Mouse (Mus musculus): ENCODE data around the gene Wdr83os.
"Not testable (repeated sequence)": the region's sequence is repeated elsewhere in the genome, so short reads cannot be mapped to it uniquely, and the experiment has no call there.

The Wdr83os gene

GRCm38 (mm10) chr8:85073041-85073612 is 7.4 kb upstream of the Wdr83os start:
- no peak for DNase-seq

- DNase-seq, result no peak
Measured at GRCm38 (mm10) chr8:85074167-85074566, 6.4 kb upstream of the Wdr83os start.

GRCm38 (mm10) chr8:85074617-85075016 is 5.9 kb upstream of the Wdr83os start:
- no peak for DNase-seq

GRCm38 (mm10) chr8:85076001-85076400 is 4.5 kb upstream of the Wdr83os start:
- no peak for DNase-seq

- peak; percentile 75 for DNase-seq
Measured at GRCm38 (mm10) chr8:85076993-85077392, 3.5 kb upstream of the Wdr83os start.

GRCm38 (mm10) chr8:85080214-85080531 is 367 bp upstream of the Wdr83os start:
- DNase-seq, result no peak

- no peak for DNase-seq
Measured at GRCm38 (mm10) chr8:85081216-85081555, 646 bp downstream of the Wdr83os start, which contains the start of gene Wdr83. Gene Wdr83 (minus strand): TSS chr8:85081306.

GRCm38 (mm10) chr8:85082169-85082568 is 1.6 kb downstream of the Wdr83os start:
- DNase-seq, result not testable (repeated sequence)

- DNase-seq, result peak; percentile 80
Measured at GRCm38 (mm10) chr8:85083108-85083813, 2.7 kb downstream of the Wdr83os start, which contains the start of gene Man2b1. Gene Man2b1 (plus strand): TSS chr8:85083270.

GRCm38 (mm10) chr8:85084633-85085032 is 4.1 kb downstream of the Wdr83os start:
- DNase-seq, result no peak

- DNase-seq, result no peak
Measured at GRCm38 (mm10) chr8:85086238-85086637, 5.7 kb downstream of the Wdr83os start.

- DNase-seq, result no peak
Measured at GRCm38 (mm10) chr8:85088771-85089170, 8.2 kb downstream of the Wdr83os start.

- DNase-seq, result no peak
Measured at GRCm38 (mm10) chr8:85090856-85091255, 10.3 kb downstream of the Wdr83os start.

GRCm38 (mm10) chr8:85091526-85092090 is 11.1 kb downstream of the Wdr83os start:
- no peak for DNase-seq

- DNase-seq, result no peak
Measured at GRCm38 (mm10) chr8:85095051-85095450, 14.5 kb downstream of the Wdr83os start.

- no peak for DNase-seq
Measured at GRCm38 (mm10) chr8:85095566-85095965, 15.0 kb downstream of the Wdr83os start.

- DNase-seq, result no peak
Measured at GRCm38 (mm10) chr8:85096196-85096595, 15.7 kb downstream of the Wdr83os start.

- DNase-seq, result no peak
Measured at GRCm38 (mm10) chr8:85096850-85097249, 16.3 kb downstream of the Wdr83os start.

GRCm38 (mm10) chr8:85100076-85100665 is 19.6 kb downstream of the Wdr83os start:
- DNase-seq, result no peak

GRCm38 (mm10) chr8:85113241-85113640 is 32.7 kb downstream of the Wdr83os start:
- DNase-seq, result no peak

GRCm38 (mm10) chr8:85115501-85115900 is 35.0 kb downstream of the Wdr83os start:
- no peak for DNase-seq

- DNase-seq, result no peak
Measured at GRCm38 (mm10) chr8:85116984-85117383, 36.4 kb downstream of the Wdr83os start.

GRCm38 (mm10) chr8:85119052-85119981 is 38.8 kb downstream of the Wdr83os start:
- DNase-seq, result peak; percentile 82

Measured in cerebellum, adult 8-10 months (tissue).